Mouse (Mus musculus) left cerebral cortex, postnatal 10 days (tissue): ENCODE measurements around the gene Actrt2. TPM values are rescaled to one million over a fixed set of nuclear protein-coding genes. Genes with fewer than 3 reads are reported as not detected.
A peak's percentile ranks its signal among the peaks of the same experiment; 100 is the strongest.

ENCODE experiments used
- DNase-seq, 2 experiments: peaks; one replicate each; pipeline ENCODE4 v3.0.0; 2021 to 2022; ENCODE audit warnings: low spot score in 2 of 2, mixed read lengths in 1 of 2; ENCODE audit errors: extremely low spot score in 1 of 2
- intact Hi-C: fragments of 180-260 bp; cut with DNase I; formaldehyde crosslinking; loops from one replicate; pipeline ENCODE4 v1.15.1; 2025
- total RNA-seq, 2 experiments: library from RNA; stranded (reverse); gene quantifications; 2 replicates each; pipeline ENCODE4 v1.2.3; 2021

The Actrt2 gene
- total RNA-seq, 2 experiments from 2014 or later, result not detected

DNA sequence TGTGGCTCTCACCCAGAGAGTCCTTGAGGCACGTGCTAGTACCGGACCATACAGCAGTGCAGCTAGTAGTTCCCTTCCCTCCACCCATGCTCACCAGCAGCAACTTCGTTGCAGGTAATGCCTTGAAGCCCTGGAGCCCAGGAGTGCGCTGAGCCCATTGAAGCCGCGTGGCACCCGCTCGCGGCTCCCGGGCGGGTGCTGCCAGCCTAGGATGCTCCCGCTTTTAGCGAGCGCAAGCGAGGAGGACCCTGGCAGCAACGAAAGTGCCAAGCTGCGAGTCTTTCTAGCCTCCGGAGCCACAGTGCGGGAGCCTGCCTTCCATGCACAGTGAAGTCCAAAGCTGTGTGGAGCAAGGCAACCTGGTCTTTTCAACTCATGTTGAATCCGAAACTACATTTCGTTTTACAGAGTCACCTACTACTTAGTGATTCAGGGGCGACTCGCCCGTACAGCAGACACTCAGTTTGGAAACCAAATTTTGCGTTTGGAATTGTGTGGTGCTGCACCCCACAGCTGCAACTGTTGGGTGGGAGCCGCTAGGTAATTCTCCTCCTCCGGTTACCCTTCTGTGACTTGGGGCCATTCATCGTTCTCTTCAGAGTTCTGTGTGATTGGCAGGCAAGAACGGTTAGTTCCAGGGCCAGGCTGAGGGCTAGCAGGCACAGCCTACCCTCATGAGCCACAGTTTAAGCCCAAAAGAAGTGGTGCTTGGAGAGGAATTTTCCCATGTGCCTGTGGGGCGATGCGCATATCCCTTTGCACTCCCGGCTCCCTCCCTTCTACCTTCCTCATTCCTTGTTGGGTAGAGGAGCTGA is 26.2 kb downstream of the Actrt2 start:
- intact Hi-C loops, result no loop called here
- no peak for DNase-seq

DNA sequence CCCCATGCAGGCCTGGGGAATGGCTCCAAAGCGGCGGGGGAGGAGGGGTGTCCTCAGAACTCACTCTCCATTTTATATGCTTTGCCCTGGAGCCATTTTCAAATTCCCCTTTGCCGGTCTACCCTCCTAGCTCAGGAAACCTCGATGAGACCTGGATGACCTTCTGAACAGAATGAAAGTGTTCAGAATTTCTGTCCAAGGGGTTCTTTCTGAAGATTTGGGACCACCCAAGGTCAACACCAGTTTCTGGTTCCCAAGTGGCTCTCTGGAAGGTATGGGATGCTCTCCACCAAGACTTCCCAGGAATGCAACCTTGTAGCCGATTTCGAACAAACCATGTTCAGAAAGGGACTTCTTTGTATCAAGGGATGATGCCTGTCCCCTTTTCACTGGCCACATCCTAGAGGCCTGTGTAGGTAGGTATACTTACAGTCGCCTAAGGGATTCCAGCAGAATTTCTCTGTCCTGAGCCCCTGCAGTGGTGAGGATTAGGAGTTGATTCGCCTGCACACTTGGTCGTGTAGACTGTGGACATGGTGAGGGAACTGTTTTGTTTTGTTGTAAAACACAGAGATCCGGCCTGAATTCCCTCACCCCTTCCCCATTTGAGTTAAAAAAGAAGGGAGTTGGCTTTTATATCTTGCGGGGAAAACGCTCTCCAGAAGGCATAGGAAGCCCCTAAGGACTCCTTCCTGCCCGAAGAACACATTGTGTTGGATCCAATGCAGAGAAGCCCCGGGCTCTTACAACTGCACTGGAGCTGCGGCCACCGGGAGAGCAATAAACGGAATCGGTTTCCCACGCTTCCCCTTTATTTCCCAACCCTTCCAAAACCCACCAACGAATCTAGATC is 27.0 kb downstream of the Actrt2 start:
- no peak for DNase-seq
- intact Hi-C loops, result no loop called here

DNA sequence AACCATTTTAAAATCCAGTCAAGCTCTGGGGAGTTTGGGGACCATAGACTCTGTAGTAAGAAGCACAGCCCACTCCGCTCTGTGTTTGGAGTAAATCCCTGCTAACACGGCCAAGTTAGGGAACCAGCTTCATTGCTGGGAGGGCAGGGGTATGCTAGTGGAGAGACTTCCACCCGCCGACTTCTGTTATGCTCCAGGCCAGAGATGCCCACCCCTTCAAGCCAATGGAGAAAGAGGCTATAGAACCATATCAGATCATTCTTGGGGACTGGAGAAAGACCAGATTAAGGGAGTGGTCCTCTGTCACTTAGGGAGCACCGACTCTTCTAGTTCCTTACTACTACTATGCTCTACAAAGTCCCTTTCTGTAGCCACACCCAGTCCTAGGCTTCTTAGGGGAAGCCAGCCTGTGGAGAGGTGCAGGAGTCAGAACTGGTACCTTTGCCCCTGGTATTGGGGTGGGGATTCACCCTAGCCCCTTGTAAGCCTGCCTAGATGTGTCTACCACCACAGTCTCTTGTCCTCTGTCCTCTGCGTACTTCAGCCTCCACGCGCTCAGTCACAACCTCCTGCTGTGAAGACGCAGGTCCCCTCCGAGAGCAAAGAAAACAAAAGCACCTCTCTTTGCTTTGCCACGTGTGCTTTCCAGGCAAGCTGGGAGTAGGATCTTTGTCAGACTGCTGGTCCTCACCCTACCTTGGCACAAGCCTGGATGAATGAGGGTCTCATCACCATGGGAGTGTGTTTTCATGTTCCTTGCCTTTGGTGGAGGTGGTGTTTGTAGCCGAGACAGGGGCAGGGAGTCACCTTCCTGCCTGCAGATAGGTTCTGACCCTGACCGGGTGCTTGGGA is 27.9 kb downstream of the Actrt2 start:
- DNase-seq, result no peak
- intact Hi-C loops, result loop anchor here (5.0 to 10.0 kb wide), 4 partner anchors 83 to 313 kb away; no protein-coding TSS in a partner anchor

DNA sequence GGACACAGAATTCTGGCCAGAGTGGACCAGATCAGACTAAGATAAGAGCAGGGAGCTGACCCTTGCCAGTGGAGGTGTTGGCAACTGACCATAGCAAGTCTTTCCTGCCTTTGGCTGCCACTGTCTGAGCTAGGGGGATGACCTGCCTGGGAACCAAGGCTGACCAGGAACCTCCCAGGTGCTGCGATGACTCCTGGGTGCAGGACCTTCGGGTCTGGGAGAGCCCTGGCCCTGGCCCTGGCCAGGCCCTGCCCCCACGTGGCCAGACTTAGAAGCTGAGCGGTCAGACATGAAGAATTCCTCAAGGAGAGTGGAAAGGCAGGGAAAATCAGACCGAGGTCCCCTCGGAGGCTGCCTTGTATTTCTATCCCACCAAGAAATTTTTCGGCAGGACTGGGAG is 28.5 kb downstream of the Actrt2 start:
- intact Hi-C loops, result loop anchor here (5.0 to 10.0 kb wide), 4 partner anchors 82 to 312 kb away; no protein-coding TSS in a partner anchor
- no peak for DNase-seq

DNA sequence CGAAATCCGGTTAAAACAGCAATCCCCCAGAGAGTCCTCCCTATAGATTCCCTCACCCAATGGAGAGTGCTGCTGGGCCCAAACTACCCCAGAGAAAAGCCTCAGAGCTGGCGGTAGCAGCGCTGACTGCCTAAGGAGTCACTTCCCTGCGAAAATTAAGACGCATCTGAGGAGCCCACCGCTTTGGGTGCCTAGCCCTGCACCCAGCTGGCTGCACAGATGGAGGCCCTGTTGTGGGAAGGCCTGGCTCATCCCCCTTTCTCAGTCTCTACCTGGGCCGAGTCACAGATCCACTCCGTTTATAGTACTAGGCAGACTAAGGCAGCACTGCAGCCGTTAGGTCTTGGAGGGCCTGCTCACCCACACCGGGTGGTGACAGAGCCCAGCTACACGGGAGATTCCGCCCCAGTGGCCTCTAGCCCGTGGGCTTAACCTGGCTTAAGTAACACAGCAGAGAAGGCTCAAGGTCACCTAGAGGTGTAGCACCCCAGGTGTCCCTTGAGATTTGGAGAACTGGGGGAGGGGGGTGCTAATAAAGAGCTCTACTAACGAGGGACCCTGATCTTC is 29.3 kb downstream of the Actrt2 start:
- intact Hi-C loops, result loop anchor here (5.0 to 10.0 kb wide), 4 partner anchors 81 to 311 kb away; no protein-coding TSS in a partner anchor
- DNase-seq, result no peak

DNA sequence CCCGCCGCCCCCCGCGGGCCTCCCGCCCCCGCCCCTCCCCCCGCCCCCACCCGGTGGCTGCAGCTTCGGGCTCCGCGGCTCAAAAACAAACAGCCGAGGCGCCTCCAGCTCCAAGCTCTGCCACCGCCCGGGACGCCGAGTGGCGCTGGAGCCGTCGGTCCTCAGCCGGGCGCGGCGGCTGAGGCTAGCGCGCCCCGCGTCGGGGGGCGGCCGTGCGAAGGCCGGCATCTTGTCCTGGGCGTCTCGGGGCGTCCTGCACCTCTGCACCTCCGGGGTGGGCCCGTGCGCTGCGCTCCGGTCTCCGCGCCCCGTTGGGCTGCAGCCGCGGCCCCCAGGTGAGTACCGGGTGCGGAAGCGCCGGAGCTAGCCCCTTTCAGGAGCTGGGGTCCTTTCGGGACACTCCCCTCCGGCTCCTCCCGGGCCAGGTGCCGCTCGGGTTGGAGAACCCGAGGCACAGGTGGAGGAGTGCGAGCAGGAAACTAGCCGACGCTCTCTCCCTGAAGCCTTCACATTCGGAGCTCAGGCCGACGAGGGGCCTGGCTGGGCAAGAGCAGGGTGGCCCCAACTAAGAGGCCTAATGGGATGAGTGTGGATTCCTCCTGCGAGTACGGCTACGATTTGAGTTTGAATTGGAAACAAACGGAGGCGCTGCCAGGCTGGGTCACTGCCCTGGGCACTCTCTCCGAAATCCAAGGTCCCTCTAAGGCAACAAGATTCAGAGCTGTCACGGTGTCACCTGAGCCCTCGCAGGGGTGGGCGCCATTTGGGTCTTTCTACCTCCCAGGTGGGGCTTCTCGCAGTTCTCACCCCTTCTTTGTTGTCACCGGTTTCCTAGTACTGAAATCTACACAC is 30.0 kb downstream of the Actrt2 start:
- no peak for DNase-seq
- intact Hi-C loops, result loop anchor here (5.0 to 10.0 kb wide), 4 partner anchors 80 to 310 kb away; no protein-coding TSS in a partner anchor

DNA sequence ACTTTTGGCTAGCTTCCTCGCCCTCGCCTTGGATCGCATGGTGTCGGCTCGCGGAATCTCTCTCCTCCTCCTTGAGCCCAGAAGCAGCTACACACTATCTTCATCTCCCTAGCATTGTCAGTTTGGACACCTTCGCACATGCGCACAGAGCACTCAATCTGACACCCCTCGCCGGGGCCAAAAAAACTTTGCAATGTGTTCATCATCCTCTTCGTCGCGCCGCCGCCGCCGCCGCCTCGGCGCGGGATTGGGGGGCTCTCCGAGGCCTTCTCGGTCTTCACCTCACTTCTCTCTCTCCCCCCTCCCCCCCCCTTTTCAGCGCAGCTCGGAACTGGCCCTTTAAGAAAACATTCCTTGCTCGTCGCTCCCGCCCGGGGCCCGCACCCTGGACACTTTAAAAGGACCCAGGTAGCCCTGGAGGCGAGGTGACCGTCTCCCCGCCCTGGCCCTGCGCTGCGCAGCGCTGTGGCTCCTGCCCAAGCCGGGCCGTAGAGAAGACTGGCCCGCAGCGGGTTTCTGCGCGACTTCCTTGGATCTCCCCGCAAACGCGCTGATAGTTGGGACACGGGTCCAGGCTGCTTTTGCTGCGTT is 30.9 kb downstream of the Actrt2 start, which contains the start of gene Prdm16:
TSS of gene Prdm16 (minus strand) at position 153 of the 591 bp plus-strand sequence.
- intact Hi-C loops, result loop anchor here (5.0 to 10.0 kb wide), 4 partner anchors 80 to 310 kb away; no protein-coding TSS in a partner anchor
- no peak for DNase-seq

DNA sequence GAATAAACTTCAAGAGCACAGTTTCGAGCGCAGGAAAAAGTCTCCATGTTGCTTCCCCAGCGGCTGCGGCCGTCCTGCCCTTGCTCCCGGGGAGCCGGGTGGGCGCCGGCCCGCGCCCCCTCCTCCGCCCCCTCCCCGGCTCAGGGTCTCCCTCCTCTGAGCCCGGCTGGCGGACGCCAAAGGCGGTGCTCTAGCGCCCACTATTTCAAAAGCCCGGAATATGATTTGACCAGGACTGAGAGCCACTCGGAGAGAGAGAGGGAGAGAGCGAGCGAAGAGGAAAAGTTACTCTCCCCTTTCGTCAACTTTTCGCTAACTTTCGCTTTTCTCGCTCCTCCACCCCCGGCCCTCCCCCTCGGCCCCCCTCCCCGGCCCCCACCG is 31.6 kb downstream of the Actrt2 start:
- DNase-seq, result no peak
- intact Hi-C loops, result loop anchor here (5.0 to 10.0 kb wide), 4 partner anchors 79 to 309 kb away; no protein-coding TSS in a partner anchor

DNA sequence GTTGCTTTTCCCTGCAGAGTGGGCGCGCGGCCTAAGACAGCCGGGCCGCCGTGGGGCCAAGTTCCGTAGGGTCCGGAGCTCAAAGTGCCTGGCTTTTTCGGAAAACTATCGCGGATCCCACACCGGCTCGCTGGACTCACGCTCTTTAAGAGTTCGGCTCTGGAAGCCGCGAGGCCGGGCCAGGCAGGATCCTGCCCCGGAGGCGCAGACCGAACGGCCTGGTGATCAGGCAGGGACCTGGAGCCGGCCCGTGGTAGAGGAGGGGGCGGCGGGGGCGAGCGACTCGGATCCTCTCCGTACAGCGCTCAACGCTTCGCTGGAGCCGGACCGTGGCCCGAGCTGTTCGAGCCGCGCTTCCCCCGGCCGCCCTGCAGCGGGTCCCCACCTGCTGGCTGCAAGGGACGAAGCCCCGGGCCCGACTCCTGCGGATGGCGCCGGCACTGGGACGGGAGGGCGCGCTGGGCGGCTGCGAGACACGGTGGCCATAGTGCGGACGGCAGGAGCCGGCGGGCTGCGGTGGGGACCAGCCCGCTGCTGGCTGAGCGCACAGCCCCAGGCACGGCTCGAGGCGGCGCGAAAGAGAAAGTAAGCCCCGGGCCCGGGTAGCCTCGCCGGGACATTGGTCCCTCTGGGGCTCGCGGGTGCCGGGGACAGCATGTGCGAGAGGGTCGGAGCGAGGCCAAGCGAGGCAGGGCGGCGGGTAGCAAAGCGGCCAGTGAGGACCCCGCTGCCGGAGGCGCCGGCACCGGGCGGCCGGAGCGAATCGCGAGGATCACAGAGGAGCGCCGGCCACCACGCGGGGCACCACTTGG is 32.2 kb downstream of the Actrt2 start:
- intact Hi-C loops, result loop anchor here (5.0 to 10.0 kb wide), 4 partner anchors 78 to 308 kb away; no protein-coding TSS in a partner anchor
- DNase-seq, result peak in 1 of 2 experiments; percentile 47

DNA sequence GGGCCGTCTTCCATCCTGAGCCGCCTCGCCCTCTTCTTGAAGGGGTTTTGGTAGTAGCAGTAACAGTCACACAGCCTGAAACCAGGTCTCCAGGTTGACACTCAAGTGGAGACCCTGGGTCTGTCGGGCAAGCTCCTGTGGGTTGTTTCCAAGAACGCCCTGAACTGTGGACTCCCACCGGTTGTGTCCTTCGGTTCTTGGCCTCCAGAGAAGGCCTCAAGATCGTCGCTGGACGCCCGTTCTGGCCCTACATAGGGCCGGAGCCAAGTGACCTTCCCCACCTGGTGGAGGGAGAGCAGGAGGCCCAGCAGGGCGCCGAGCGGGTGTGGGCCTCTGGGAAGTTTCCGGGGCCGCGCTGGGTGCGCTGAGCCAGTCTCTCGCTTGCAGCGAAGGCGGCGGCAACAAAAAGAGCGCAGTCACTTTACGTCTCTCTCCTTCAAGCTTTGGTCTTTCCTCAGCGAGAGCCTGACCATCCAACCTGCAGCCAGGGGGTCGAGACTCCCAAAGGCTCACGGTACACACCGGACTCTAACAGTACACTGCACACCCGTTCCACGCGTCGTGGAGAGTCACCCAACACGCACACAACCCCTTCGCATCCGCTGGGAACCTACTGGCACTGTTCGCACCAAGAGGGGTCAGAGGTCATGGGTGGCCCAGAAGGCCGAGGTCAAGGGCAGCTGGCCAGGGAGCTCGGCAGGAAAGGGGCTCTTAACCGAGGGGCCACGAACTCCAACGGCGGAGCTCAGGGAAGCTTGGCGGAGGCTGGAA is 33.0 kb downstream of the Actrt2 start:
- intact Hi-C loops, result loop anchor here (5.0 to 10.0 kb wide), 4 partner anchors 77 to 307 kb away; no protein-coding TSS in a partner anchor

DNA sequence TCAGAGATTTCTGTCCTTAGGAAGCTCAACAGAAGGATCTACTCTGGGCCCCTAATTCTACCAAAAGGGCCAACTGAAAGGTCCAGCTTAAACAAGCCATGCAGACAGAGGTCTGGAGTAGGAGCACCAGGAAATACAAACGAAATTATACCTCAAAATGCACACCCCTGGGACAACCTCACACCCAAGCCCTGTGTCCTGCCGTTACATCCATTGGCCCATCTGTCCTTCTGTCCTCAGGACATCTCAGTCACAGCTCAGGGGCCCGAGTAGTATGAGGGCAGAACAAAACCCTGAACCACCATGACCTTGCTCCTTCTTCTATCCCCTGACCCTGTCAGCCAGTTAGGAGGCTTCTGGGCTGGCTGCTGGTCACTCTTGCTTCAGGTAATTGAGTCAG is 33.7 kb downstream of the Actrt2 start:
- no peak for DNase-seq
- intact Hi-C loops, result loop anchor here (10.0 kb wide), 1 partner anchor 139 kb away; no protein-coding TSS in a partner anchor

More for the DNA sequence above, 33.0 kb downstream of the Actrt2 start:
- peak in 1 of 2 experiments; percentile 43 for DNase-seq

DNA sequence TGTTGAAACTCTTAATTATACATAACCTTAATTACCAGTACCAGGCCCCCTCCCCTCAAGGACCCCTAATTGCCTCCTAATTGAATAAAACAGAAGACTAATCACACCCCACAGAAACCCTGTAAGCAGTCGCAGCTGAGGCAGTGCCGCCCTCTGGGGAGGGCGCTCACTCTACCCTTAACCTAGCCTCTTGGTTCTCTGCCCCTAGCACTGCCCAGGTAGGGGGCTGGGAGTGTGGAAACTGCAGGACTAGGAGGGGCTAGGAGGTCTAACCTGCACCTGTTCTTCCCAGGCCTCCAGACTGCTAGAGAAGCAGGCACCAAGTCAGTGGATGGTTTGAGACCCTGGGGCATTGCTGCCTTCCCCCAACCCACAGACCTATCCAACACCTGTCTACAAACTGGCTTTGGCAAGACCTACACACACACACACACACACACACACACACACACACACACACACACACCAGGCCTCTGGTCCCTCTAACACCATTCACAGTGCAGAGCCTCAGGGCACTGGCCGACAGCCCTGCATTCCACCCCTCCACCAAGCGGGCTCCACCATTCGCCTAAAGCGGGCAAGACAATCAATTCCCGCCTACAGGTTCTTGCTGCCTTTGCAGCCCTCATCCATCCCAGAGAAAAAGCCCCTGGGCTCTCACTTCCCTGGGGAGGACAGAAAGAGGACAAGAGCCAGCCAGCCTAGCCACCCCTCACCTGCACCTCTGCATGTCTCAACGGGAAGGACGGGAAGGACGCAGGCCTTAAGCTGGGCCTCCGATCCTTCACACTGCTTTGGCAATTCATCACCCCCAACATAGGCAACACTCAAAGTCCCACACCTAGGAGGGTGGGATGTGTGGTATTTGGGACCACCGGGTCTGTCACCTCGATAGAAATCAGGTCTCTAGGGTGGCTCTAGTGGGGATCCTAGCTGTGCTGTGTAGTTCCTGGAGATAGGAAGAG is 34.6 kb downstream of the Actrt2 start:
- intact Hi-C loops, result loop anchor here (10.0 kb wide), 1 partner anchor 138 kb away; no protein-coding TSS in a partner anchor
- no peak for DNase-seq

DNA sequence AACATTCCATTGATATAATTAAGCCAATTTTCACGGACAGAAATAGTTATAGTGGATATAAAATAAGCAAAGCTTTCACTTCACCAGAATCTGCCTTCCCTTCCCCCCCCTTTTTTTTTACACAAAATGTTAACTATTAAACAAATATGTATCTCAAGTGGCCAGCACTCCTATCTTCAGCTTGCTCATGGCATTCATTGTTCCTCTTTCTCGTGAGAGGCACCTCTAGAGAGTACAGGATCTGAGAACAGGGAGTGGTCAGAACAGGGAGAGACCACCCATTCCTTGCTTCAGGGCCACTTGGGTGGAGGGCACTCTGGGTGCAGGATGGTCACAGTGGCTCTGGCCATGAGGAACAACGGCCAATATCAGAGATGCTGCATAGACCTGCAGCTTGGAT is 36.9 kb downstream of the Actrt2 start:
- intact Hi-C loops, result loop anchor here (10.0 kb wide), 1 partner anchor 136 kb away; no protein-coding TSS in a partner anchor
- DNase-seq, result no peak
